Mouse (Mus musculus) kidney, adult 8-10 months (tissue): ENCODE data around the gene Olfr221.
A peak's percentile ranks its signal among the peaks of the same experiment; 100 is the strongest.
"Not testable (repeated sequence)": the region's sequence is repeated elsewhere in the genome, so short reads cannot be mapped to it uniquely, and the experiment has no call there.

Experiments used
- DNase-seq, 2 experiments: peaks; one replicate each; pipeline ENCODE4 v3.0.0; 2022

The Olfr221 gene

GRCm38 (mm10) chr14:52042359-52042758 lies at the start of gene Olfr221:
Olfr221 (minus strand) TSS chr14:52042459.
- not testable (repeated sequence) for DNase-seq

- no peak for DNase-seq
Measured at GRCm38 (mm10) chr14:52083083-52083482, 40.8 kb upstream of the Olfr221 start.

DNA sequence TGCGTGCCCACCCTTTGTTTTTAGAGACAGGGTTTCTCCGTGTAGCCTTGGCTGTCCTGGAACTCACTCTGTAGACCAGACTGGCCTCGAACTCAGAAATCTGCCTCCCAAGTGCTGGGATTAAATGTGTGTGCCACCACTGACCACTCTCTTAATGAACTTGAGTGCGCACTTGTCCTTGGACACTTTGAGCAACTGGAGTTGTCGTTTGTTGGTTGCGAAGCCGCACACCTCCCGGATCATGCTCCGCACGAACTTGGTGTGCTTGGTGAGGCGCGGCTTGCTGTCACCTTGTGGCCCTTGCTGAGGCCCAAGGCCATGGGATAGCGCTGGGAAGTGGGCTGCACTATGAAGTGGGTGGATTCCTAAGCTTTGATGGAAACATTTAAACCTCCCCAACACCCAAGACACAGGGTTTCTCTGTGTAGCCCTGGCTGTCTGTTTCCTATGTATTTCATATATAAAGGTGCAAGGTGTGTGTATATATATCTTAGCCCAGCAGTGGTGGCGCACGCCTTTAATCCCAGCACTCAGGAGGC lies 29.4 kb upstream of the Olfr221 start:
- DNase-seq: no peak

- no peak for DNase-seq
Measured at GRCm38 (mm10) chr14:52066135-52066534, 23.9 kb upstream of the Olfr221 start.

DNA sequence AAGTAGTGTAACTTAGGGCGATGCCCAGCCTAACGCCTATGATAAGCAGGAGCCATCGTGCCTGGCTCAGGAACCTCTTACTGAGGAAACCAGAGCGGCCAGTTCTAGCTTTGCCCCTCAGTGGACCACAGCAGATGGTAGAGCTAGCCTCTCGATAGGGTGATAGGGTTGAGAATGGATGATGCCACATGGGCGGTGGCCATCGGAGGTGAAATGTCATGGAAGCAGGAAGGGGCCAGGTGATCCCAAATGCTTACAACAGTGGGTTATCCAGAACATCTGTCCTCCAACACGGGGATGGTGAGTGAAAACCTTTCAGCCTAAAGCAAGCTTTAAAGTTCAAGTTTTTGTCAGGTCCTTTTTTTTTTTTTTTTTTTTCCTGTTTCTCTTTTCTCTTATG lies 19.5 kb upstream of the Olfr221 start:
- no peak for DNase-seq

DNA sequence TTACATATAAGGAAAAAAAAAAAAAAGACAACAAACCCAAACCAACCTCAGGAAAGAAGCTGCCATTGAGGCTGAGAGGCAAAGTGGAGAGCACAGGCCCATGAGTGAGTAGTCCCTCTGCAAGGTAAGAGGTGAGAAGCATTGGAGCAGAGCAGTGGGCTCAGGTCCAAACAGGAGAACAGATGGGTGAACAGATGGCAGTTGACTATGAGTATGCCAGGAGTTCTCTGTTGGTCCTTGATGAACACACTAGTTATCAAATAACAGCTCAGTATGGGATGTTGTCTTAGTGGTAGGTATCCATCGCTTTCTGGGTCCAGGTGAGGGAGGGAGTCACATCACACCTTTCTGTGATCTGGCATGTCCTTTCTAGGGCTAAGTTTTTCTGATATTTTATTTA lies 18.5 kb upstream of the Olfr221 start:
- no peak for DNase-seq

DNA sequence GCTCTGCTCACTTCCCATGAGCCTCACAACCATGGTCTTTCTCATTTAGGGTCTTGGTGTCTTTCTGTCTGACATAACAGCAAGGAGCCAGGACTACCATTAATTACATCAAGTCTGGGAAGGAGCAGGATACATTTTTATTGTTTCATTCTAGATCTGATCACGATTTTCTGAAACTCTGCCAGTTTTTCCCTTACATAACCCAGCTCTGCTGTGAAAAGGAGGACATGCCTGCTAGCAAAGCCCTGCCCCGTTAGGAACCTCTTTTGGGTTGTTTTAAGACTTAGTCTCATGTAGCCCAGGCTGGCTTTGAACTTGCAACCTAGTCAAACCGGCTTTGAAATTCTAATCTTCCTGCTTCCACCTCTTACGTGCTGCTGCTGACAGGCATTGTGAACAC lies 17.7 kb upstream of the Olfr221 start:
- DNase-seq: no peak

- not testable (repeated sequence) for DNase-seq
Measured at GRCm38 (mm10) chr14:52052720-52053119, 10.5 kb upstream of the Olfr221 start.

- no peak for DNase-seq
Measured at GRCm38 (mm10) chr14:52045966-52046565, 3.8 kb upstream of the Olfr221 start.

DNA sequence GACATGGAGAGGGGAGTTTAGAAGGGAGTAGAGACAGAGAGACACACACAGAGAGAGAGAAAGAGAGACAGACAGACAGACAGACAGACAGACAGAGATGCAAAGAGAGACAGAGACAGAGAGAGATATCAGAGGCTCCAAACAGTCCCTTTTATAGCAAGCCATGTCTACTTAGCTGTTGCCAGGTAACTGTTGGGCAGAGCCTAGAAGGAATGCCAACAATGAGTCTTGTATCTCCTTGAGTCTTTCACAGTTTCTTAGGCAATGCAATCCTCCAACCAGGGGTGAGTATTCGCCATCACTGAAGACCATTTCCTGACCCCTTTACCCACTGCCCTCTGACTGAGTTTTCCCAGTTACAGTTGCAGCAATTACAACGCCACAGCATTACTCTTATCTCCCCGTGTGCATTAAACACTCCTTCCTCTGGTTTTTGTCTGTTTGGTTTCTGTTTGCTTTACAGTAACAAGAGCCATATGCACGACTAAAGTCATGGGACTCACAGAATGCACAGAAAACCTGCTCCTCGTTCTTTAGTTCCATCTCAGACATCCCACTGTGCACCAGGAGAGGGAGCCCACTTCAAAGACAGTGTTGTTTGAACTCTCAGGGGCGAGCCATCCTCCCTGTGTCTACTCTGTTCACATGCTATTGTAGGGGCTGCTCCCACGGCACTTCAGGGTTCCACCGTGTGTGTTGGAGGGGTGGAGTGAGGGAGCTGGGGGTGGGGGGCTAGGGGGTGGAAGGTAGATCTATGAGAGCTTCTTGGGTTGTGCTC lies 2.8 kb upstream of the Olfr221 start:
- no peak for DNase-seq

DNA sequence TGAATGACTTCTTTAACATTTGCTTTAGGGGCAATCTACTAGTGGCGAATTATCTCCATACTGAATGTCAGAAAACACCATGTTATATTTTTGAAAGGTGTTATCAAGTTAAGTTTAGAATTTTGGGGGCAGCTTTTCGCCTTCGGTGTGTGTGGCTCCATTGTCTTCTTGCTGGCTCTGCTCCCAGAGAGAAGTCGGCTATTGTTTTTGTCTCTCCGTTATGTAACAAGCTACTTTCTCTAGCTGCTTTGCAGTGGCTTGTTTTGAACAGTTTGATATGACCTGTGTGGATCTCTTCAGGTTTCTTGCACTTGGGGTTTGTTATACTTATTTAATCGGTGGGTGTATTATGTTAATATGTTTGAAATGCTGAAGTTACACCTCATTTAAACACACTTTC lies 1.2 kb upstream of the Olfr221 start:
- DNase-seq: peak in 1 of 2 experiments; percentile 18

- DNase-seq: no peak
Measured at GRCm38 (mm10) chr14:52039332-52039731, 2.9 kb downstream of the Olfr221 start.

- no peak for DNase-seq
Measured at GRCm38 (mm10) chr14:52035926-52036325, 6.3 kb downstream of the Olfr221 start.

DNA sequence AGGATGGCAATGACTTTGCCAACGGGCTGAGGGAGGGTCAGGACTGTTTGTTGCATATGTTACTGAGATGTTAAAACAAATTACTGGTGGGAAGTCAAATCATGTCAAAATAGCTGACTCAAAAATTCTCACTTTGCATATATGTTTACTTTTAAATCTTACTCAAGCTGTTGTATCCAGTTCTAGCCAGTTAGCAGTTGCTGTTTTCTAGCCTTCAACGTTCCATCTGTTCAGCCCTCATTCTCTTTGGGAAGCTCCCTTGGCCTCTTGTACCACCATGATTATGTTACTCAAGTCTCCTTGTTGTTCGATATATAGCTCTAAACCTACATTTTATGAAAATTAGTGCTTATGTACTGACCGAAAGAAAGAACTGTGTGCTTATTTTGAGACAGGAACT lies 15.9 kb downstream of the Olfr221 start:
- no peak for DNase-seq

- no peak for DNase-seq
Measured at GRCm38 (mm10) chr14:52024133-52024532, 18.1 kb downstream of the Olfr221 start.

DNA sequence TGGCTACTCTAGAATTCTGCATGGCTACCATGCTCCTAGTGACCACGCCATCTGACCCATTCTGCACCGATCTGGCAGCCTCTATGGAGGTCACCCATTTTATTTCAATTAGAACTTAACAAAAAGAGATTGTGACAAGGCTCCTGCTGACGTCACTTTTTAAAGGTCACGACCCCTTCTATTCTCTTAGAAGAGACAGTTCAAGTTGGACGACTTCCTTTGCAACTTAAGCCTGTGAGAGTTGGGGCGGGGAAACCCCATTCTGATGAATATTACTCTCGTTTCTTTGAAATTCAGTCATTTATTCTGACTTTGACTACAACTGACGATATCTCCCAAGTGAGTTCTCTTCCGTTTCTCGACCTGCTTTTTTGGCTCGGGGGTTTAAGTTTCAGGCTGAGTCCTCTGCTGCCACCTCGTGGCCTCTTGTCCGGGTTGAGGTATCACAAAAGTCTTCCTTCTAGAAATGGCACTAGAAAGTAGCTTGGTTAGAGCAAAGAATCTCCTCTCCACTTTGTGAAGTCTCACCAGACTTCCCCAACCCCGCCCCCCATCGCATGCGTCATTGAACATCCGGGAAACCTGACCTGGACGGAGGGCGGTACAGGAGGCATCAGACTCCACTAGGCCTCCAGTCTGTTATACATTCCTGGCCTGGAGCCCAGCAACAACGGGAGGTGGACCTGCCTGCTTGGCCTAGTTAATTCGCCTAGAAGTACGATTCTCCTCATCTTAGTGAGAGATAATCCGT lies 19.4 kb downstream of the Olfr221 start:
- DNase-seq: peak; percentile 95

DNA sequence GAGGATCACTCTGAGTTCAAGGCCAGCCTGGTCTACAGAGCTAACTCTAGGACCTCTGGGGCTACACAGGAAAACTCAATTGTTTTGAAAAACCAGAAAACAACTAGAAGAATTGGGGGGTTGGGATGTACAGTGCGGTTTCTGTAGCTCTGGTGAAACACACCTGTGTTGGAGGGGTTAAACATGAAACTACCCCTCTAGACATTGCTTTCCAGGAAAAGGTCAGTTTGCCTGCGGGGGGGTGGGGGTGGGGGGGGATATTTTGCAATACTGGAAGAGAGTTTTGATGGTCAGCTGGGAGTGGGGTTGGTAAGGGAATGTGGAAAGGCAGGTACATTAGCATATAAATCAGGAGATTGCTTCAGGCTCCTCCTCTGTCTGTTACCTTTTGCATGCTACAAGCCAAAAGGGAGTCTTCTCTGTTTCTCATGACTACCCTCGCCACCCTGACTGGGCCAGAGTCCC lies 20.0 kb downstream of the Olfr221 start:
- no peak for DNase-seq

GRCm38 (mm10) chr14:52021568-52022212 lies 20.6 kb downstream of the Olfr221 start:
- DNase-seq: no peak

- DNase-seq: no peak
Measured at GRCm38 (mm10) chr14:52021138-52021529, 21.1 kb downstream of the Olfr221 start.

DNA sequence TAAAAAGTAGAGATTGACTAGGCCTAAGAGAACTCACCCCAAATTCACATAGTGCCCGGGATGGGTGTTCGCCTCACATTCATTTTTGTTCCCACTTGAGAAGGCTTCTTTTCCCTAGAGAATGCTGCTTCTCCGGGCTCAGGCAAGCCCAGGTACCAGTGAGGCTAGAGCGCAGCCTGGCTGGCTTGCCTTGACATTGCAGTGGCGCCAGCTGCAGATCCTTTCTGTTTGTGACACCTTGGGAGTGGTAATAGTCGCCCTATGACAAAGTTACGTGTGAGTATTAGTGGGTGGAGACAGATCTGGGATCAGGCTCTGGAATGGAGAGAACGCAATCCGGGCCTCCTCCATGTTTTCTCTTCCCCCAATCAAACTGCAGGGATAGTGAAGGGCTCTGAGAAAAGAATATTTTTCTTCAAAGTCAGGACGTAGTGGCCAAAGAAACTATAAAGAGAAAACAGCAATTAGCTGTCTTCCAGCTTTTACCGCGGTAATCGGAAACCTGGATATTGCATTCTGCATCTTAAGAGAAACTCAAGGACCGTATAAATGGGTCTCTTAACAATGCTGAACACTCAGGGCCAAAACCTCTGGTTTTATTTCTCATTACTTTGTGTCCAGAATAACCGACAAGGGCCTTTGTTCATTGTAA lies 21.6 kb downstream of the Olfr221 start, which contains the start of gene Zfp219:
Gene Zfp219 (minus strand): TSS at position 248 of the 652 bp plus-strand sequence.
- peak; percentile 83 to 88 for DNase-seq

DNA sequence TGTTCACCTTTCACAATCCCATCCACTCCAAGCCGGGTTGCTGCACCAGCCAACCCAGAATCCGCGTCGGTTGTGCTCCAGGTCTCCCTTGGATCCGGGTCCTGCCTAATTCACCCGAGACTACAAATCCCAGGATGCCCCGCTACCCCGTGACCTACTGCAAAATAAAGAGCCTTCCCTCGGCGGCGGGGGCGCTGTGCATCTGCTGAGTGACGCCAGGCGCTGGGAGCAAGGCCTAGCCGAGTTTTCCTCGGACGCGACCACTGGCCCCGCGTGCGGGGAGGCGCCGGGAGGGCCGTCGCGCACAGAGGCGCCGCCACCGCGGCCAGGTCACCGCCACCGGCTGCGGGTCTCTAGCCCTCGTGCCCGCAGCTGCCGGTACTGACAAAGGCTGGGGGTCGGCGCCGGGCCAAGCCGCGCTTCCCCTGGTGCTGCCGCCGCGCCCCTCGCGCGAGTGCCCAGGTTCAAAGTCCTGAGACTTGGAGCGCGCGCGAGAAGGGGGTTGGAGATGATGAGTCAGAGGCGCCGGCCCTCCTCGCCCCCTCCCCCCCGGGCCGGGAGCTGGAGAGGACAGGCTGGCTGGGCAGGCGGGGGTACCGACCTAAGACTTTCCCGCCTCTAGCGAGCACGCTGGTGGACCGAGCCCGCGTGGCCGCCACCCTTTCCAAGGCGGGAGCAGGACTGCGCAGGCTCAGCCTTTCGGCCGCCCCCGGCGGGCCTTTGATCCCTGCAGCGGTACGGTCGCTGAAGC lies 22.5 kb downstream of the Olfr221 start:
- peak; percentile 97 for DNase-seq
